Mouse (Mus musculus) liver, adult (tissue): ENCODE measurements around the gene Taok3.

ENCODE experiments used
- GATA4 ChIP-seq: IDR thresholded peaks from 2 replicates; pipeline ENCODE4 v1.6.1; 2014; ENCODE audit warnings: mild to moderate bottlenecking, low read length; ENCODE audit not compliant: insufficient replicate concordance

Taok3 gene

GRCm38 (mm10) chr5:117130726-117131125 is 10.8 kb downstream of the Taok3 start:
- TF ChIP-seq GATA4, result no peak

- no peak for TF ChIP-seq GATA4
Observed at GRCm38 (mm10) chr5:117133446-117134065, 13.6 kb downstream of the Taok3 start.

GRCm38 (mm10) chr5:117134066-117134888 is 14.3 kb downstream of the Taok3 start:
- no peak for TF ChIP-seq GATA4

- no peak for TF ChIP-seq GATA4
Observed at GRCm38 (mm10) chr5:117134889-117135456, 15.0 kb downstream of the Taok3 start.

GRCm38 (mm10) chr5:117135869-117136268 is 15.9 kb downstream of the Taok3 start:
- TF ChIP-seq GATA4, result no peak

GRCm38 (mm10) chr5:117136570-117136969 is 16.6 kb downstream of the Taok3 start:
- no peak for TF ChIP-seq GATA4

- no peak for TF ChIP-seq GATA4
Observed at GRCm38 (mm10) chr5:117137011-117137410, 17.1 kb downstream of the Taok3 start.

GRCm38 (mm10) chr5:117137594-117137993 is 17.7 kb downstream of the Taok3 start:
- no peak for TF ChIP-seq GATA4

GRCm38 (mm10) chr5:117138295-117138988 is 18.5 kb downstream of the Taok3 start:
- peak; percentile 63; the same call in 1 of the 2 replicates for TF ChIP-seq GATA4

- no peak for TF ChIP-seq GATA4
Observed at GRCm38 (mm10) chr5:117139822-117140221, 19.9 kb downstream of the Taok3 start.

- no peak for TF ChIP-seq GATA4
Observed at GRCm38 (mm10) chr5:117140374-117140773, 20.4 kb downstream of the Taok3 start.

- no peak for TF ChIP-seq GATA4
Observed at GRCm38 (mm10) chr5:117143721-117144135, 23.8 kb downstream of the Taok3 start.

- TF ChIP-seq GATA4, result no peak
Observed at GRCm38 (mm10) chr5:117146165-117146564, 26.2 kb downstream of the Taok3 start.

GRCm38 (mm10) chr5:117147187-117148095 is 27.5 kb downstream of the Taok3 start:
- no peak for TF ChIP-seq GATA4
